Mouse (Mus musculus) MEL (cell line): Measurements from ENCODE around the gene Tbxas1. TPM values are rescaled to one million over a fixed set of nuclear protein-coding genes. Genes with fewer than 3 reads are reported as not detected.

Experiments
- DNase-seq: peaks from one replicate; pipeline ENCODE4 v3.0.0; 2011; ENCODE audit warnings: low read depth, low spot score
- H3K27ac ChIP-seq: 2 replicates; pipeline ENCODE4 v1.5.1; 2012; ENCODE audit warnings: low read depth, mild to moderate bottlenecking, control low read depth, low read length, moderate library complexity; ENCODE audit not compliant: control insufficient read depth
- H3K27me3 ChIP-seq, 2 experiments: fragments of 150-350 bp in 1 of 2; sonication (generic) in 1 of 2; 2 replicates each; pipeline ENCODE4 v1.6.1; 2012; ENCODE audit warnings: low read length in 2 of 2, mild to moderate bottlenecking in 2 of 2, improper control_type of control experiment in 1 of 2, moderate library complexity in 1 of 2; ENCODE audit not compliant: insufficient read depth in 2 of 2, control insufficient read depth in 1 of 2
- H3K36me3 ChIP-seq, 2 experiments: 2 replicates each; pipeline ENCODE4 v1.6.1; 2012 to 2014; ENCODE audit warnings: low read length in 2 of 2, improper control_type of control experiment in 1 of 2, inconsistent platforms in 1 of 2, mild to moderate bottlenecking in 1 of 2; ENCODE audit not compliant: insufficient read depth in 2 of 2, control insufficient read depth in 1 of 2
- H3K4me1 ChIP-seq, 2 experiments: fragments of 150-350 bp in 1 of 2; sonication (generic) in 1 of 2; 2 replicates each; pipeline ENCODE4 v1.6.1; 2012; ENCODE audit warnings: low read length in 2 of 2, improper control_type of control experiment in 1 of 2, mild to moderate bottlenecking in 1 of 2; ENCODE audit not compliant: insufficient read depth in 2 of 2, control insufficient read depth in 1 of 2
- H3K4me3 ChIP-seq, 2 experiments: fragments of 150-350 bp in 1 of 2; sonication (generic) in 1 of 2; 2 replicates each; pipeline ENCODE4 v1.5.1; 2012; ENCODE audit warnings: low read depth in 2 of 2, low read length in 2 of 2, mild to moderate bottlenecking in 2 of 2, moderate library complexity in 2 of 2, control low read depth in 1 of 2, improper control_type of control experiment in 1 of 2; ENCODE audit not compliant: control insufficient read depth in 1 of 2, insufficient read depth in 1 of 2
- H3K79me2 ChIP-seq: 2 replicates; pipeline ENCODE4 v1.6.1; 2012; ENCODE audit warnings: mild to moderate bottlenecking, low read length, moderate library complexity; ENCODE audit not compliant: control insufficient read depth, poor library complexity, insufficient read depth
- H3K9ac ChIP-seq: 2 replicates; pipeline ENCODE4 v1.6.1; 2012; ENCODE audit warnings: low read depth, mild to moderate bottlenecking, control low read depth, low read length, moderate library complexity; ENCODE audit not compliant: control insufficient read depth, poor library complexity, severe bottlenecking
- H3K9me3 ChIP-seq: fragments of 150-350 bp; sonication (generic); replicated peaks from 2 replicates; pipeline ENCODE4 v1.6.1; 2012; ENCODE audit warnings: mild to moderate bottlenecking, low read length, improper control_type of control experiment, moderate library complexity; ENCODE audit not compliant: insufficient read depth
- CTCF ChIP-seq, 3 experiments: IDR thresholded peaks in 2 of 3; conservative IDR thresholded peaks in 1 of 3; 2 replicates each; pipeline ENCODE4 v1.5.1; 2011 to 2012; ENCODE audit warnings: low read length in 3 of 3, low read depth in 2 of 3, mild to moderate bottlenecking in 2 of 3, improper control_type of control experiment in 1 of 3, inconsistent platforms in 1 of 3, mixed read lengths in 1 of 3, moderate library complexity in 1 of 3; ENCODE audit not compliant: control insufficient read depth in 1 of 3, insufficient read depth in 1 of 3, poor library complexity in 1 of 3, severe bottlenecking in 1 of 3
- E2F4 ChIP-seq: IDR thresholded peaks from 2 replicates; pipeline ENCODE4 v1.6.1; 2011; ENCODE audit warnings: low read depth, low read length, improper control_type of control experiment, borderline replicate concordance
- GABPA ChIP-seq: IDR thresholded peaks from 2 replicates; pipeline ENCODE4 v1.6.1; 2012; ENCODE audit warnings: low read depth, mild to moderate bottlenecking, inconsistent platforms, low read length, improper control_type of control experiment, moderate library complexity
- HCFC1 ChIP-seq: IDR thresholded peaks from 2 replicates; pipeline ENCODE4 v1.6.1; 2012; ENCODE audit warnings: low read depth, mild to moderate bottlenecking, inconsistent platforms, low read length, improper control_type of control experiment, moderate library complexity
- MAFK ChIP-seq: IDR thresholded peaks from 2 replicates; pipeline ENCODE4 v1.6.1; 2011; ENCODE audit warnings: low read depth, mild to moderate bottlenecking, low read length, improper control_type of control experiment, borderline replicate concordance
- MAX ChIP-seq: IDR thresholded peaks from 2 replicates; pipeline ENCODE4 v1.6.1; 2011; ENCODE audit warnings: low read length, improper control_type of control experiment
- MYC ChIP-seq: IDR thresholded peaks from 2 replicates; pipeline ENCODE4 v1.6.1; 2011; ENCODE audit warnings: low read depth, mild to moderate bottlenecking, low read length, improper control_type of control experiment, moderate library complexity
- NRF1 ChIP-seq: IDR thresholded peaks from 2 replicates; pipeline ENCODE4 v1.6.1; 2014; ENCODE audit warnings: low read depth, mild to moderate bottlenecking, inconsistent platforms, low read length, improper control_type of control experiment, moderate library complexity; ENCODE audit not compliant: poor library complexity, insufficient read depth, severe bottlenecking
- POLR2AphosphoS2 ChIP-seq: IDR thresholded peaks from 2 replicates; pipeline ENCODE4 v1.6.1; 2011; ENCODE audit warnings: low read length, improper control_type of control experiment
- RAD21 ChIP-seq: IDR thresholded peaks from 2 replicates; pipeline ENCODE4 v1.6.1; 2011; ENCODE audit warnings: mild to moderate bottlenecking, low read depth, low read length, improper control_type of control experiment
- TAL1 ChIP-seq: IDR thresholded peaks from 2 replicates; pipeline ENCODE4 v1.6.1; 2012; ENCODE audit warnings: mild to moderate bottlenecking, inconsistent platforms, low read length, moderate library complexity, mixed read lengths
- TBP ChIP-seq: IDR thresholded peaks from 2 replicates; pipeline ENCODE4 v1.8.0; 2011; ENCODE audit warnings: low read depth, low read length, improper control_type of control experiment
- TCF12 ChIP-seq: IDR thresholded peaks from 2 replicates; pipeline ENCODE4 v1.6.1; 2014; ENCODE audit warnings: low read depth, mild to moderate bottlenecking, inconsistent platforms, low read length, improper control_type of control experiment, moderate library complexity
- USF1 ChIP-seq: IDR thresholded peaks from 2 replicates; pipeline ENCODE4 v1.6.1; 2014; ENCODE audit warnings: low read depth, mild to moderate bottlenecking, inconsistent platforms, low read length, improper control_type of control experiment, moderate library complexity
- ZC3H11A ChIP-seq: IDR thresholded peaks from 2 replicates; pipeline ENCODE4 v1.6.1; 2012; ENCODE audit warnings: low read depth, mild to moderate bottlenecking, inconsistent platforms, low read length, improper control_type of control experiment
- polyA plus RNA-seq, 2 experiments: library from polyadenylated mRNA; stranded (reverse) in 1 of 2; unstranded in 1 of 2; fragments of >175 nt in 1 of 2; fragments of >200 nt in 1 of 2; gene quantifications; 2 replicates each; pipeline versions ENCODE4 v1.2.1 to v1.2.4; 2012; ENCODE audit warnings: low replicate concordance in 2 of 2, low read depth in 1 of 2; ENCODE audit not compliant: insufficient read length in 2 of 2, insufficient read depth in 1 of 2, missing spikeins in 1 of 2
- total RNA-seq: library from RNA; depleted of rRNA; stranded (reverse); fragments of 300-350 nt; gene quantifications from 2 replicates; pipeline ENCODE4 v1.2.3, GENCODE M21; 2012

Gene Tbxas1
- total and polyA plus RNA-seq, 3 experiments = 0.54 to 2.7 TPM; not detected in 1

DNA sequence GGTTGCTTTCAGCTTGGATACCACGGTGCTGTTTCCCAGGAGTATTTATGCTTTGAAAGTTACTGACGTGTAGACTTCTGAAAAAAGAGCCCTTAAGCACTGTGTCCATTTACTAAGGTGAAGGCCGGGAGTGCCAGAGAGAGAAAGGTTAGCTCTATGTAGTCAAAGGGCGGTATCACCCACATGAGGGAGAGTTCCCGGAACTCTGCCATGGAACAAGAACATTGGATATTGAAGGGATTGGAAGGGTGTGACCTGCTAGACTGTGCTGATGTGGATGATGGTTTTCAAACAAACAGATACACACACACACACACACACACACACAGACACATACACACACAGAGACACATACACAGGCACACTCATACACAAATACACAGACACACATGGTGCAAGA lies 82.0 kb downstream of the Tbxas1 start:
- DNase-seq = no peak
- no peaks in the 10 kb centered on the region for H3K9me3 ChIP-seq
- H3K79me2 ChIP-seq = no peaks in the 10 kb centered on the region
- no peak overlapping the region for H3K4me3 ChIP-seq
- H3K27ac ChIP-seq = no peak overlapping the region
- H3K9ac ChIP-seq = no peak overlapping the region
- no peaks in the 10 kb centered on the region for H3K27me3 ChIP-seq
- peaks cover 0 to 4% of the 10 kb centered on the region in 2 experiments; a peak in 2 of 4 replicates for H3K36me3 ChIP-seq
- no peak for TF ChIP-seq MYC
- no peak for TF ChIP-seq HCFC1
- TF ChIP-seq TCF12 = no peak
- no peak for TF ChIP-seq MAFK
- no peak for TF ChIP-seq E2F4
- H3K4me1 ChIP-seq = peaks cover 0 to 5% of the 10 kb centered on the region in 2 experiments; a peak in 2 of 4 replicates

DNA sequence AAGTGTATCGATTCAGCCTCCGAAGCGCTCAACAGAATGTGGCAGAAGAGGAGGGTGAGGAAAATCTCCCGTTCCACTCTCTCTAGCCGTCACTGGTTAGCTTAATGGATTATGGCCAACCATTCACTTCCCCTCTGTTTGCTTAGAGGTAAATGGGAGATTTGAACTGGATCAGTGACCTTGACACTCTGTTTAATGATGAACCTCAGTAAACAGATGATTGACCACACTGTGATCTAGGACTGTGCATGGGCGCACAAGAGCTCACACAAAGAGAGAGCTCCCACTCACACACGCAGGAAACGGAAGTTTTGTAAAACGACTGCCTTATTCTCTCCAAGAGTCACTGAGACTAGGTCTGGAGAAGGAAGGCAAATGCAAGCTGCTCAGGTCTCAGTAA lies 84.3 kb downstream of the Tbxas1 start:
- H3K9ac ChIP-seq = no peak overlapping the region
- peaks cover 0 to 14% of the 10 kb centered on the region in 2 experiments; a peak in 2 of 4 replicates for H3K4me1 ChIP-seq
- H3K9me3 ChIP-seq = no peaks in the 10 kb centered on the region
- no peak for TF ChIP-seq GABPA
- no peak for TF ChIP-seq TBP
- TF ChIP-seq POLR2AphosphoS2 = no peak
- no peak for DNase-seq
- peaks cover 0 to 10% of the 10 kb centered on the region in 2 experiments; a peak in 2 of 4 replicates for H3K36me3 ChIP-seq
- no peak overlapping the region for H3K4me3 ChIP-seq
- H3K79me2 ChIP-seq = no peaks in the 10 kb centered on the region
- no peak overlapping the region for H3K27ac ChIP-seq
- no peaks in the 10 kb centered on the region for H3K27me3 ChIP-seq

DNA sequence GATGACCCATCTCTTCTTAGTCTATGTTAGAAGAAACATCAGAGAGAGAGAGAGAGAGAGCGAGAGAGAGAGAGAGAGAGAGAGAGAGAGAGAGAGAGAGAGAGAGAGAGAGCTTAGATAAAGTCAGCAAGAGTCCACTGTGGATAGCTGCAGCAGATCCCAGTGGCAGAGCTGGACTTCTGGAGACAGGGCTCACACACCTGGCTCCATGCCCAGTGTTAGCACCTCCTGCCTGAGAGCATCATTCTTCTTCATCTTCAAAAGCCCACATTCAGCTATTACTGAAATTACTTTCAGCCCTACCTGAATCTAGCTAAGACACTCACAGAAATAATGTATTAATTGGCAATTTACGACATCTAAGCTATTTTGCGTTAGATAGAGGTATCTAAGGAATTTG lies 85.2 kb downstream of the Tbxas1 start:
- Histone ChIP-seq H3K9ac (no peak overlapping the region), H3K36me3 (peaks cover 0 to 16% of the 10 kb centered on the region in 2 experiments; a peak in 2 of 4 replicates), H3K9me3 (no peaks in the 10 kb centered on the region), H3K27ac (no peak overlapping the region), H3K79me2 (no peaks in the 10 kb centered on the region), H3K4me3 (no peak overlapping the region), H3K27me3 (no peaks in the 10 kb centered on the region), H3K4me1 (peaks cover 4 to 22% of the 10 kb centered on the region in 2 experiments; a peak in 2 of 4 replicates)
- no peak for DNase-seq
- TF ChIP-seq CTCF (IDR thresholded peaks at IDR 0.05 in 2 of 3, conservative IDR thresholded peaks at IDR 0.05 in 1 of 3; ENCODE audit: control insufficient read depth in 1 of 3, insufficient read depth in 1 of 3, low read depth in 2 of 3, low read length in 3 of 3, poor library complexity in 1 of 3, severe bottlenecking in 1 of 3) = no peak
- no peak for TF ChIP-seq USF1
- no peak for TF ChIP-seq E2F4
- no peak for TF ChIP-seq MAX
- no peak for TF ChIP-seq NRF1
- no peak for TF ChIP-seq TAL1
- TF ChIP-seq RAD21 = no peak
- TF ChIP-seq ZC3H11A = no peak
